Mouse (Mus musculus): ENCODE data around the gene Hipk4.

DNA sequence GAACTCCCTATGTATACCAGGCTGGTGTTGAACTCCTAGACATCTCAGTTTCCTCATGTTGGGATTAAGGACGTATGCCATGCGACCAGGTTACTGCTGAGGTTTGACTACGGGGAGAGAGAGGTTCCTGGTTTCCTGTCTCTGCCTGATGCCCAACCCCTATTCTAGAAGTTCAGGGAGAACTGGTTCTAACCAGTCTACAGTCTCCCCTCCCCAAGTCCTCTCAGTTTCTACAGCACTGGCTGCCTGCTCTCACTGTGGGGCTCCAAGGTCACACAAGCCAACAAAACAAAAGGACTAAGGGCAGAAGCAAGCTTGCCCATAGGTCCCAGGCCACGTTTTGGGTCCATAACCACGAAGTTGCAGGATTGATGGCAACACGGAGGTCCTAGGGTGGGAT, 26.5 kb downstream of the Hipk4 start:
- TF ChIP-seq GATA1 (IDR thresholded peaks at IDR 0.05; ENCODE audit: borderline replicate concordance, low read length) (no peak), FLI1 (IDR thresholded peaks at IDR 0.05; ENCODE audit: low read length) (no peak)

All from megakaryocyte, embryonic 14.5 days (primary cell).